Mouse (Mus musculus) liver, embryonic 16.5 days (tissue): ENCODE data around the gene C2cd2. TPM values are rescaled to one million over a fixed set of nuclear protein-coding genes. Genes with fewer than 3 reads are reported as not detected.
"Not testable (repeated sequence)": the region's sequence is repeated elsewhere in the genome, so short reads cannot be mapped to it uniquely, and the experiment has no call there.

Source experiments
- ATAC-seq: fragments of 200-750 bp; cut with Nextera tagmentation; 2 replicates; pipeline ENCODE4 v1.8.0; 2017; ENCODE audit warnings: low read depth, mild to moderate bottlenecking, moderate number of reproducible peaks, moderate library complexity
- H3K27ac ChIP-seq: fragments of 300-500 bp; sonication (generic); 2 replicates; pipeline ENCODE4 v1.5.1; 2014; ENCODE audit warnings: mild to moderate bottlenecking, low read length
- H3K27me3 ChIP-seq: fragments of 300-500 bp; sonication (generic); 2 replicates; pipeline ENCODE4 v1.6.1; 2014; ENCODE audit warnings: low read depth, low read length, mixed read lengths; ENCODE audit not compliant: control insufficient read depth, insufficient read depth
- H3K36me3 ChIP-seq: fragments of 300-500 bp; sonication (generic); 2 replicates; pipeline ENCODE4 v1.6.1; 2014; ENCODE audit warnings: mild to moderate bottlenecking; ENCODE audit not compliant: control insufficient read depth, insufficient read depth
- H3K4me1 ChIP-seq: fragments of 300-500 bp; sonication (generic); 2 replicates; pipeline ENCODE4 v1.6.1; 2014; ENCODE audit warnings: low read depth, low read length, mixed read lengths; ENCODE audit not compliant: control insufficient read depth
- H3K4me2 ChIP-seq: fragments of 300-500 bp; sonication (generic); 2 replicates; pipeline ENCODE4 v1.6.1; 2014; ENCODE audit warnings: low read depth, low read length, mixed read lengths
- H3K4me3 ChIP-seq: fragments of 300-500 bp; sonication (generic); 2 replicates; pipeline ENCODE4 v1.5.1; 2014; ENCODE audit warnings: low read depth, mild to moderate bottlenecking, low read length
- H3K9ac ChIP-seq: fragments of 300-500 bp; sonication (generic); 2 replicates; pipeline ENCODE4 v1.6.1; 2014; ENCODE audit warnings: low read depth, low read length
- H3K9me3 ChIP-seq: fragments of 300-500 bp; sonication (generic); replicated peaks from 2 replicates; pipeline ENCODE4 v1.6.1; 2016; ENCODE audit warnings: low read length; ENCODE audit not compliant: control insufficient read depth
- whole genome bisulfite sequencing: fragments of 180-500 bp; shearing (Covaris S2); extraction: QIAGEN DNeasy Blood & Tissue Kit; methylation state at CpG from one replicate; pipeline ENCODE4 v1.1.7; 2014; ENCODE audit not compliant: insufficient replicate concordance; 5-methylcytosine and 5-hydroxymethylcytosine counted together
- polyA plus RNA-seq: library from polyadenylated mRNA; unstranded; fragments of >200 nt; fragmentation: Nextera tagmentation; extraction: Ambion mirVana; gene quantifications from 2 replicates; pipeline ENCODE4 v1.2.1, GENCODE M21; 2015

C2cd2 gene
- polyA plus RNA-seq, 1 experiment from 2014 or later: 4.2 TPM

DNA sequence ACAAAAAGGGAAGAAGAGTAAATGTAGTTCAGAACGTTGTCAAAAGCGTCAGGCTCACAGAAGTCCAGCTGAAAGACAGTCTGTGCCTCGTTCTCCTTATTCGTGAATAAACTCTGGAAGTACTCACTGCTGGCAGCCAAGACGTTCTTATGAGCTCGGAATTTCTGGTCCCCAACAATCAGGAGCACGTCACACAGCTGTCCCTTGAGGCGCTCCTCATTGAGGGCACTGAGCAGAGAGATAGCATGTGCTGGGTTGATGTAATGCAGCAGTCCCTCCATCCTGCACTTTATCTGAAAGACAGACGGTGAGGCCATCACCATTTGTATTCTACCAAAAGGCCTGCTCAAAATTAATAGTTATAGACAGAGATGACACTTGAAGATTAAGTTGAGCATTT is 9.6 kb downstream of the C2cd2 start:
- Histone ChIP-seq H3K4me1 (peaks cover 27% of the 10 kb centered on the region), H3K4me2 (no peak overlapping the region), H3K27me3 (no peaks in the 10 kb centered on the region), H3K36me3 (peaks cover 15% of the 10 kb centered on the region), H3K27ac (peak overlapping the region; percentile 71), H3K4me3 (no peak overlapping the region), H3K9me3 (no peaks in the 10 kb centered on the region), H3K9ac (peak overlapping the region; percentile 33)
- 37% methylated on average over 9 of the region's 9 CpGs for WGBS
- peak; percentile 90 for ATAC-seq

DNA sequence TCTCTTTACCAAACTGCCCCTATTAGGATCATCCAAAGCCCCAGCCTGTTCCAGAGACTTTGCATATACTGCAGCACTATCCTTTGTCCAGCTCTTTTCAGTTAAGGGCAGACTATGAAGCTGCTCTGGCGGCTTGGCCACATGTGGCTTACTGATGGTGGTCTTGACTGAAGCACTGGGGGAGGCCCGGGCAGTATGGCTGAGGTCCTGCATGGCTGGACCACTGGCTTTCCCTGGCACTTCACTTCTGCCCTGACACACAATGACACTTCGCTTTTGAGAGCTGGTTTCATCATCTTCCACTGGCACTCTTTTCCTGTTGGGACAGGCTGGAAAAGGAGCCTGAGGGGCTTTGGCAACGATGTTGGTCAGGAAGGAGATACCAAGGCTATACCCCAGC is 10.0 kb downstream of the C2cd2 start:
- ATAC-seq: no peak
- Histone ChIP-seq H3K27me3 (no peaks in the 10 kb centered on the region), H3K36me3 (peaks cover 15% of the 10 kb centered on the region), H3K27ac (peak overlapping the region; percentile 65), H3K4me2 (no peak overlapping the region), H3K9ac (peak overlapping the region; percentile 33), H3K9me3 (no peaks in the 10 kb centered on the region), H3K4me3 (no peak overlapping the region), H3K4me1 (peaks cover 23% of the 10 kb centered on the region)
- 77% methylated on average over 4 of the region's 4 CpGs for WGBS

DNA sequence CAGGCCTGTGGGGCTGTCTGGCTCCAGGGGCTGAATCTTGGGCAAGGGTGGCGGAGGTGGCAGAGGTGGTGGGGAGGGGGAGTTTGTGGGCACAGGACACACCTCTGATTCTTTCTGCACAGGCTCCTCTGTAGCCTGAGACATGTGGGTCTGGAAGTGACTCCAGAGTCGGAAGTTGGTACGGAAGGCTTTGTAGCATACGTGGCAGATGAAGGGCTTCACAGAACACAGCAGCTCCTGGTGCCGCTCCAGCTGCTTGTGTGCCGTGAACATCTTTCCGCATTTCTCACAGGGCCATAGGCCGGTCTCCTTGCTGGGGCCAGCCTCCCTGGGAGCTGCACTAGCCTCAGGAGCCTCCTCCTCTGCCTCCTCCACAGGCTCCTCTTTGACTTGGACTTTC is 12.3 kb downstream of the C2cd2 start:
- H3K9me3 ChIP-seq: no peaks in the 10 kb centered on the region
- H3K4me1 ChIP-seq: peaks cover 22% of the 10 kb centered on the region
- H3K4me3 ChIP-seq: no peak overlapping the region
- H3K36me3 ChIP-seq: peaks cover 15% of the 10 kb centered on the region
- H3K27ac ChIP-seq: no peak overlapping the region
- 87% methylated on average over 8 of the region's 8 CpGs for WGBS
- no peaks in the 10 kb centered on the region for H3K27me3 ChIP-seq
- no peak overlapping the region for H3K4me2 ChIP-seq
- H3K9ac ChIP-seq: no peak overlapping the region
- ATAC-seq: no peak

DNA sequence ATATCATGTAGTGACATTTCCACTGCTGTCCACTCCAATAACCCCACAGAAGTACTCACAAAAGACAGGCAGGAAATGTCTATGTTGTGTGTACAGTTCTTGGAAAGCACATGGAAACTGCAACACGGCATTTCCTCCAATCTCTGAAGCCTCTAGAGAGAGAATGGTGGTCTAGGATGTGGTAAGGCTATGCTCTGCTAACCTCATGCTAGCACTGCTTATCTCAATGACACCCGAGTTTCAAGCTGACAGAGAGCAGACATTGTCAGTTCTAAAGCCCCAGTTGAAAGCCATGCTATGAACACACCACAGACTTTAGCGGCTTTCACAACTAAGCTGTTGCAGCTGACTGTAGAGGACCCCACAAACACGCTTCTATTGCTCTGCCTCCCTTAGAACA is 13.6 kb downstream of the C2cd2 start:
- 38% methylated on average over 4 of the region's 4 CpGs for WGBS
- ATAC-seq: no peak

DNA sequence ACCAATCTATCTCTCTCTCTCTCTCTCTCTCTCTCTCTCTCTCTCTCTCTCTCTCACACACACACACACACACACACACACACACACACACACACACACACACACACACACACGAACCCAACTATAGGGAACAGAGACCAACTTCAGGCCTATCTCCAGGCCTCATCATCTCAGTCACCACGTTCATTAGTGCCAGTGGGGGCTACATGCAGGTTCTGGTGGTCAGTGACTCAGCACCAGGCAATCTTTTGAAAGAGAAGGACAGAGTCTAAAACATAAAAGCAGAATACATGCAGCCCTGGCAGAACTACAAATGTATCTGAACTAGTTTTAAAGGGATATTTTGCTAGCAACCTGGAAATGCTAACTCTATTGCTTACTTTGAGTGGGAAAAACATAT is 15.4 kb downstream of the C2cd2 start:
- H3K27me3 ChIP-seq, H3K9me3 ChIP-seq, ATAC-seq, H3K27ac ChIP-seq, H3K4me3 ChIP-seq, H3K9ac ChIP-seq, H3K4me2 ChIP-seq, H3K4me1 ChIP-seq: not testable (repeated sequence)
- peaks cover 15% of the 10 kb centered on the region for H3K36me3 ChIP-seq
- 27% methylated on average over 2 of the region's 2 CpGs for WGBS

More for the DNA sequence above, 13.6 kb downstream of the C2cd2 start:
- Histone ChIP-seq H3K36me3 (peaks cover 15% of the 10 kb centered on the region), H3K9ac (no peak overlapping the region), H3K9me3 (no peaks in the 10 kb centered on the region), H3K4me3 (no peak overlapping the region), H3K4me1 (peaks cover 16% of the 10 kb centered on the region), H3K4me2 (no peak overlapping the region), H3K27me3 (no peaks in the 10 kb centered on the region), H3K27ac (no peak overlapping the region)

DNA sequence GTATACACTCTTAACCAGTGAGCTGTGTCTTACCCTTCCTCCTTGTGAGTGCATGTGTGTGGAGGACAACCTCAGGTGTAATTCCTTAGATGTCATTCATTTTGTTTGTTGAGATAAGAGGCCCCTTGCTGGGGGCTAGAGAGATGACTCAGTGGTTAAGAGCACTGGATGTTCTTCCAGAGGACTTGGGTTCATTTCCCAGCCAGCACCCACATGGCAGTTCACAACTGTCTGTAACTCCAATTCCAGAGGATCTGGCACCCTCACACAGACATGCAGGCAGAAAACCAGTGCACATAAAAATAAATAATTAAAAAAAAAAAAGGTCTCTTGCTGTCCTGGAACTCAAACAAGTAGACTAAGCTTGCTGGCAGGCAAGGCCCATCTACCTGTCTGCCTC is 20.6 kb downstream of the C2cd2 start:
- Histone ChIP-seq H3K4me1 (no peaks in the 10 kb centered on the region), H3K36me3 (no peaks in the 10 kb centered on the region), H3K4me2 (no peak overlapping the region), H3K4me3 (no peak overlapping the region), H3K27me3 (no peaks in the 10 kb centered on the region), H3K9ac (no peak overlapping the region), H3K27ac (no peak overlapping the region), H3K9me3 (no peaks in the 10 kb centered on the region)
- ATAC-seq: no peak

DNA sequence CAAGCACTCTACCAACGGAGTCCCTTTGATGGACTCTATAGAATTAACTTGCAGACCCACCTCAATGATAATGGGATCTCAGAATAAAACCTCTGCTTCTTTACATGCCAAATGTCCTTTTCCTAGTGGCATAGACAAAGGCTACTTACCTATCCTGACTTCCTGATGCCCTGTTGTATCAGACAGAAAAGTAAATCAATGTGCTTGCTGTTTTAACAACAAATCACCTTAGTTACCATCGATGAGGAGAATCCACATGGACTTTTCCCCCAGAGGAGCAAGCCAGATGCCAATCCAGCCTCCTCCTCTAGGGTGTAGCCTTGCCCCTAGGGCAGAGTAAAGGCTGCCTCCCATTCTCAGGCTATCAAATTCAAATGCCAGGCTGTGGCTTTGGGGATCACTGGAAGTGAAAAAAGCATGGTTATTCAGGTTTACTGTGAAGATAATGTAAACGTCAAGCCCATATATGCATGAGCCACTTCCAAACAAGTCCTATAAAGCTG is 21.9 kb downstream of the C2cd2 start:
- WGBS: 75% methylated on average over 3 of the region's 3 CpGs
- Histone ChIP-seq H3K36me3 (no peaks in the 10 kb centered on the region), H3K4me1 (no peaks in the 10 kb centered on the region), H3K27ac (no peak overlapping the region), H3K4me2 (no peak overlapping the region), H3K9me3 (no peaks in the 10 kb centered on the region), H3K27me3 (no peaks in the 10 kb centered on the region), H3K4me3 (no peak overlapping the region), H3K9ac (no peak overlapping the region)
- no peak for ATAC-seq

DNA sequence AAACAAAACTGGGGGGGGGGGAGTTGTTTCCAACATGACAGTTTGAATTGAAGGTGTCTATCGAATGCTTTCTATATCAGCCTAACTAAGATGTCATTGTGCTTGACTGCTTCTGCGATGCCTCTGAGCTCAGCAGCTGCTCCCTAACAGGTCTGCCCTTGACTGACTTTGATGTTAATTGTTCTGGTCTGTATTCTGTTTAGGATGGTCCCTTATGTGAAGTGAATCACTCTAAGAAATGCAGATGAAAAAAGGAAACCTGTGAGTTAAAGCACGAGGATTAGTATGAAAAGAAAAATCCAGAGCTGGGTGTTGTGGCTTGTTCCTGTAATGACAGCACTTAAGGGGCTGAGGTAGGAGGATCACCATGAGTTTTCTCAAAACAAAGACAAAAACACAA is 26.6 kb downstream of the C2cd2 start:
- Histone ChIP-seq H3K27ac (no peak overlapping the region), H3K9ac (no peak overlapping the region), H3K36me3 (no peaks in the 10 kb centered on the region), H3K4me1 (no peaks in the 10 kb centered on the region), H3K4me2 (no peak overlapping the region), H3K4me3 (no peak overlapping the region), H3K9me3 (no peaks in the 10 kb centered on the region), H3K27me3 (no peaks in the 10 kb centered on the region)
- WGBS: 55% methylated on average over 3 of the region's 3 CpGs
- no peak for ATAC-seq

DNA sequence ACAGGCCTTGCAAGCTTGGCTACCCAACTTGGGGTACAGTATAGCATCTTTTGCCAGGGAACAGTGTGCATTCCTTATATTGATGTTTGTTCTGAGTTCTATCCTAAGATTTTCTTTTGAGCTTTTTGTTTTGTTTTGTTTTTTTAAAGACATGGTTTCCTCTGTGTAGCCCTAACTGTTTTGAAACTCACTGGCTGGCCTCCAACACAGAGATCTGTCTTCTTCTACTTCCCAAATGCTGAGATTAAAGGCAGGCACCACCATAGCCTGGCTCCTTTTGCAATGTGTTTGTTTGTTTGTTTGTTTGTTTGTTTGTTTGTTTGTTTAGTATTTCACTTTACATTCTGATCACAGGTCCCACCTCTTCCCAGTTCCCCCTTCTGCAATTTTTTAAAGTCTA is 32.2 kb downstream of the C2cd2 start:
- H3K4me2 ChIP-seq: no peak overlapping the region
- H3K4me3 ChIP-seq: no peak overlapping the region
- ATAC-seq: no peak
- no peaks in the 10 kb centered on the region for H3K36me3 ChIP-seq
- no peaks in the 10 kb centered on the region for H3K27me3 ChIP-seq
- no peak overlapping the region for H3K27ac ChIP-seq
- no peaks in the 10 kb centered on the region for H3K9me3 ChIP-seq
- no peak overlapping the region for H3K9ac ChIP-seq
- H3K4me1 ChIP-seq: no peaks in the 10 kb centered on the region

DNA sequence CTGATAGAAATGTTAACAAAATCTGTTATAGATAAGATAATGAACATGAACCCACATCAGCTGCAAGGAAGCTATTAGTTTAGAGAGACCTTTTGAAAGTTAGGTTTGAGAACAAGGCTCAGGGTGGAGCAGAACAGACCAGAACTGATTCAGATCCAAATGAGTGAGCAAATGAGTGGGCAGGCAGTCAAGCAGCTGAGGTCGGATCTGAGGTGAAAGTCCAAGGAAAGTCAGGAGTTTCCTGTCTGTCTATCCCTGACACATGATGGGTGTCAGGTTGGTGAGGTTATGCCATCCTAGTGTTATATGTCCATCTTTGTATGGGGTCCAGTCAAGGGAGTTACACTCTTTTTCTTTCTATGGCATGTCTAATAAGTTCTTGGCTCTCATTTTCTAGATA is 32.9 kb downstream of the C2cd2 start:
- Histone ChIP-seq H3K4me3 (no peak overlapping the region), H3K9ac (no peak overlapping the region)
- no peak for ATAC-seq

More for the DNA sequence above, 32.9 kb downstream of the C2cd2 start:
- Histone ChIP-seq H3K27me3 (no peaks in the 10 kb centered on the region), H3K4me1 (no peaks in the 10 kb centered on the region), H3K4me2 (no peak overlapping the region), H3K9me3 (no peaks in the 10 kb centered on the region), H3K27ac (no peak overlapping the region), H3K36me3 (no peaks in the 10 kb centered on the region)
- WGBS: 37% methylated on average over 1 of the region's 1 CpGs
